Mouse (Mus musculus): ENCODE data around the gene Pip5k1a.
A peak's percentile ranks its signal among the peaks of the same experiment; 100 is the strongest.

GRCm38 (mm10) chr3:95153874-95154273 is 47.1 kb upstream of the Pip5k1a start:
- TF ChIP-seq CTCF (IDR thresholded peaks at IDR 0.05; ENCODE audit: low read depth) (peak; percentile 79), EP300 (IDR thresholded peaks at IDR 0.05; ENCODE audit: low read depth) (no peak)

Data from liver, embryonic 14.5 days (tissue).